Mouse (Mus musculus): Measurements from ENCODE around the gene Mcub.

The Mcub gene

DNA sequence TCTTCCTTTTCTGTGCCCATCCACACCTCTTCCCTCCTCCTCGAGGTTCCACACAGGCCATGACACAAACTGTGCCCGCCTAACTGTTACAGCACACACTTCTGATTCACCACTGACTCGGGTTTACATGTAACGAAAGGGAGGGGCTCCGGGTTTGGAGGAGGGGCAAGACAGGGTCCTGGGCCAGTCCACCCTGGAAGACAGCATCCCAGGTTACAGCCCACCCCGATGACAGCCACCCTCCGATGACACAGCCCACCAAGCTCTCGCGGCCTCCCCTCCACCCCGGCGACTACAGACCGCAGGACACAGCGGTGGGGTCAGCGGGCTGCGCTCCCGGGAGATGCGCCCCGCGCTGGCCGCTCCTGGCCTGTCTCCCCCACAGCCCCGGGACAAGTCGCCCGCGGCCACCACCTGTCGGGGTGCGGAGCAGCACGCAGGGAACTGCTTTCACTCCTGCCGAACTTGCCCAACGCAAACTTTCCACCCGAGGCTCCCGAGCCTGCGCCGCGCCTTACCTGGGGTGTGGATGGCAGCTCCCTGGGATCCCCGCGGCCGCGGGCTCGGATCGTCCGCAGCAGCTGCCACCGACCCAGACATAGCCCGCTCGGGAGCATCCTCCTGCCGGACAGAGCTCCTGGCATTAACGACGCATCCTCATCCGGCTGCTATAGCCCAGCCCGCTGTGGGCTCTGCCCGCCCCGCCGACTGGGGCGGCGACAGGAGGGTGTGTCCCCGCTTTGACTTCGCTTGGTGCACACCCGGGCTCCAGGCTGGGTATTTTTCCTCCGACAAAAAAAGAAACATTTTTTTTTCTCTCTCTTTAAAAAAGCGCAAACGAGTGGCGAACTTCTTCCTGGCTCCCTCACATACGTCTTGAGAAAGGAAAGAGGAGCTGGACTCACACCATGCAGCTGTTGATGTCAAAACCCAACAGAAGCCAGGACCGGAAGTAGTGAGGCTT lies at the start of gene Mcub:
Mcub (minus strand) TSS at position 775 of the 964 bp plus-strand sequence.
- no peak for DNase-seq (ENCODE audit: low spot score)

DNA sequence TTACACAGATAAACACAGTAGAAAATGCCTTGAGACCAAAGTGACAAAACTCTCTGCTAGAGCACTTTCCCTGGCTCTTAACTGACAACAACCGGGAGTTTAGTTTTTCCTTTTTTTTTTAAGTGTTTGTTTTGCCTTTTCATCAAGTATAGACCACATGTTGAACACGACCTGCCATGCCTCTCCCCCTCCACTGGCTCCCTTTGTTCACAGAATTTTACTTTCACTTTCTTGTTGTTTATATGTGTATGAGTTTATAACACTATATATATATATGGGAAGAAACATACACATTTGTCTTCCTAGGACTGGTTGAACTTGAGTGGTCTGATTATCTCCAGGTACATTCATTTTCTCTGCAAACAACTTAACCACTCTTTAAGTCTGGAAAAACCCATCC lies 42.9 kb upstream of the Mcub start:
- no peak for DNase-seq (ENCODE audit: low spot score)

DNA sequence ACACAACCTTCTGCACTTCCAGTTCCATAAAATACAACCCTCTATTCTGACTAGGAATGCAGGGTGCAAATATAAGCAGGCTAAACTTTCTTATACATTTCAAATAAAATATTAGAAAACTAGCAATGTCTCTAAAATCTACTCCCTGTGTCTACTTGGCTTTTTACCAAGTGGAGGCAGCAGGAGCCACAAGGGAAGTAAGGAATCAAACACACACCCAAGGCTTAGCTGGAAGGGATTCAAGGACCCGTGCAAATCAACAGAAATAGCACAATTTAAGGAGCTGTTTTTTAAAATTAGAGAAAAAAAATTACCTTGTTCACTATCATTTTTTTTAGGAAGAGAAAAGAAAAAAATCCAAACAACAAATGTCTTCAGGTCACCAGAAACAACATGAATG lies 41.2 kb upstream of the Mcub start:
- DNase-seq (ENCODE audit: low spot score): peak; percentile 66

DNA sequence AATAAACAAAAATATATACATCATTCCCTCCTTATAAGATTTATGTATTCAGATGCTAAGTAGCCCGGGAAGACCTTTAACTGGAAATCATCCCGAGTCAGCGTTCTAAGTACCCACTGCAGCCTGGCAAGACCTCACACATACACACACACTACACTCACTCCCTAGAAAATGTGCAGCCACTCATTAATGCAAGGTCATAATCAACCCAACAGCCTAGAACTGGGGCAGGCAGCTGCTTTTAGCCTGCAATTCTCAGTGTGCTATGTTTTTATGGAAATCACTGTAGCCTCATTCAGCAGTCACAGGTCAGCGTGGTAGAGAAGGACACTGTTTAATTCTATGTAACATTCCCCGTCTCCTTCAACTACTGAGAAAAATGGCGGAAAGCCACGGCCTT lies 36.1 kb upstream of the Mcub start:
- DNase-seq (ENCODE audit: low spot score): no peak

DNA sequence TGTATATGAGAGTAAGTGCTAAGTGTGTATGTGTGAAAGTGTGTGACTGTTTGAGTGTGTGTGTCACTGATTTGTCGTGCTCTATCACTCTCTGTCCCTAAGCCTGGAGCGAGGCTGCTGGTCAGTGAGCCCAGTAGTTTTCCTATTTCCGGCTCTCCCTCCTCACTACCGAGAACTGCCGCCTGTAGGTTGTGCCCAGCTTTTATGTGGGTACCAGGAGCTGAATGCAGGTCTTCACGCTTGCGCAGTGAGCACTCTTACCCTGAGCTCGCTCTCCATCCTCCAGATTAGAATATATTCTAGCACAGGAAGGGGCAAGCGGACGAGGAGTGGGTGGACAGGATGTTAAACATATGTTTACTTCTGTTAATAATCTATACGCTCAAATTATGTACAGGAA lies 30.9 kb upstream of the Mcub start:
- no peak for DNase-seq (ENCODE audit: low spot score)

DNA sequence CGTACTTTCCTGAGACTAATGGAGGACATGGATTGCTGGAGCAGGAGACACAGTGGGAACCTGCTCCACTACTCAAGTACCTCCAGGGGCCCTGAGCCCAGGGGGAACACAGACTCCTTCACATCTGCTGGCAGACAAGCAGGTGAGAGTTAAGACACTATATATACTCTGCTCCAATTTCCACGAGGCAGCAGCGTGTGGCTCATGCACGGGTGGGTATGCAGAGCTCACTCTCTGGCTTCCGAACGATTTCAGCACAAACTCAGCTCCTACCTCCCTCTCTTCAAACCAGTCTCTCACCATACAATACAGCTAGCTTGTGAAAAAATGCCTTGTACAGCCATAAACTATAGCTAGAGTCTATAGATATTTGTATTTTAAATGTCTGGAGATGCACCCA lies 28.5 kb upstream of the Mcub start:
- no peak for DNase-seq (ENCODE audit: low spot score)

DNA sequence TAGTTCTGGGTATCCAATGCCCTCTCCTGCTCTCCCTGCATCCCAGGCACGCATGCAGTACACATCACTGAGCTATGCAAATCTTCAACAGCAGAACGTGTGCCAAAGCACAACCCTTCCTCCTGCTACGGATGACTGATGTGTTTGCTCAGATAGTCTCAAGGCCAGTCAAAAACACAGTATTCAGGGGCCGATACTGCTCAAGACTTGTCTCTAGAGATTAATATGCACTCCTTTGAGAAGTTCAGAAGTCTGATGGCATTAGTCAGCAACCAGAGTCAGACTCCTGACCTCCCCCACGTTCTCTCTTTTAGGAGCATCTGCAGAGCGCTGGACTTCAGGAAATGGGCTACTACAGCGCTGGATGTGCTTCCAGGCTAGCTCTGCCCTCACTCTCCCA lies 28.0 kb upstream of the Mcub start:
- DNase-seq (ENCODE audit: low spot score): no peak

DNA sequence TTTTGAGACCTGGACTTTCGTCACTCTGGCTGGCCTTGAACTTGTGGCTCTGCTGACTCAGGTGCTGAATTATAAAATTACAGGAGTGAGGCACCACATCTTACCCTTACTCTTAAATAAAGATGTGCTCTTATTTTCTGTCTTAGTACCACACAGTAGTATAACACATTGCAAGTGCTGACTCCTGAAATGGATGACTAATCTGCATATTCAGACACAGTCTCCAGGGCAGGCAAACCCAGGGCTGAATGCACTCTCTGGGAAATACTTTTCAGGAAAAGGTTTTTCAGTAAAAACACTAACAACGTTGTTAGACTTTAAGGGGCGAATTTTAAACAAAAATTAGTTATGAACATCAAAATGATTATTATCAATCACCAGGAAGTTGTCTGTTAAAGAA lies 27.3 kb upstream of the Mcub start:
- DNase-seq (ENCODE audit: low spot score): no peak

DNA sequence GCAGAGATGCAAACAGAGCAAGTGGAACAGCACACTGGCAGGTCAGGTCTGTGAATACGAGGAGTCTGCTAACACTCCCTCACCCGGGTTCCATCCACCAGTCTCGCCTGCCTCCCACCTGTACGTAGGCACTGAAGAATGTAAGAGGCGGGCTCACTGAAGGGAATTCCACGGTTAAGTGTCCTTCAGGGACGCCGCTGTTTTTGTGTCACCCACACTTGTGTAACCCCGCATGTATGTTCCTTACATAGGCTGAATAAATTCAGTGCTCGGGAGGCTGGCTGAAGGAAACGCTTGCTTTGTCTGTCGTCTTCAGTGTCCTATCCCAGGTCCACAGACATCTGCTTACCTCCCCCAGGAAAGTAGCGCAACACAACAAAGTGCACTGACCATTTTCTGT lies 17.3 kb upstream of the Mcub start:
- no peak for DNase-seq (ENCODE audit: low spot score)

DNA sequence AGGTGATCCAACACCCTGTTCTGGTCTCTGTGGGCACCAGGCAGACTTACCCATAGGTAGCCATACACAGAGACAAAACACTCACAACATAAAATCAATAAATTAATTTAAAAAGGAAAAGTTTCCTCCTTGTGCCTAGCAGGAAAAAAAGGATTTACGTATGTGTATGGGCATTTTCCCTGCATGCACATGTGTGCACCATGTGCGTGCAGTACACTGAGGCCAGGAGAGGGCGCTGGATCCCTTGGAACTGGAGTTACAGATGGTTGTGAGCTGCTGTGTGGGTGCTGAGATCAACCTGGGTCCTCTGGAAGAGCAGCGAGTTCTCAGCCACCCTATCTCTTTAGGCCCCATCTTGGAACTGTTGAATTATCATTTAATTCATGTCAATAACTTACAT lies 15.3 kb upstream of the Mcub start:
- no peak for DNase-seq (ENCODE audit: low spot score)

DNA sequence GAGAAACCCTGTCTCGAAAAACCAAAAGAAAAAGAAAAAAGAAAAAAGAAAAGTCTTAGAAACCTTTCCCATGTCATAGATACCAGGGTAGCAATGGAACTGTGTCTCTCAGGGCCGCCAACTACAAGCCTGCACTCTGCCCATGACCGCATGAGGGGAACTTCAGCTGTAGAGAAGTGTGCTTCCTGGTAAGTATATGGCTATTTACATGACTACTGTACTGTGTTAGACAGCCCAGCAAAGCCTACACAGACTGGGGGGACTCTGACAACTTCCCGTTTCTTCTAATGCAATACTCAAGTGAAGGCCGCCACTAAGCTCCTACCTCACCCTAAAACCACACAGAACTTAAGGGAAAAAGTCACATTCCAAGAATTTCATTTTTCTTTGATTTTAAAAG lies 14.8 kb upstream of the Mcub start:
- DNase-seq (ENCODE audit: low spot score): no peak

DNA sequence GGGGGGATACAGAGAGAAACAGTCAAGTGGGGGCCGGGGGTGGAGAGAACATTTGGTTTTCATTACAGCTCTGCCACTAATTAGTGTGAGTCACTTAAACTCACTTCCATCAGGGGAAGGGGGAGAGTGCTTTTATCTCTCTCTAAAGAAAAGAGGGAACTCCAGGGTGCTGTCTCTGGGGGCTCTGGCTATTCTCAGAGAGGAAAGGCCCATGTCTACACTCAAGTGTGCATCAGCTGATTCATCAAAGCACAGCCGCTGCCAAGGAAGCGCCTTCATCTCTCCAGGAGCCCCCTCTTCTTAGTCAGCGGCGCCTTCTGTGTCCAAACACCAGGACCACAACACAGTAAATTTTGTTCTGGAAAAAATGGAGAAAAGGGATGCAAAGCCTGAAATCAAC lies 12.3 kb upstream of the Mcub start:
- no peak for DNase-seq (ENCODE audit: low spot score)

DNA sequence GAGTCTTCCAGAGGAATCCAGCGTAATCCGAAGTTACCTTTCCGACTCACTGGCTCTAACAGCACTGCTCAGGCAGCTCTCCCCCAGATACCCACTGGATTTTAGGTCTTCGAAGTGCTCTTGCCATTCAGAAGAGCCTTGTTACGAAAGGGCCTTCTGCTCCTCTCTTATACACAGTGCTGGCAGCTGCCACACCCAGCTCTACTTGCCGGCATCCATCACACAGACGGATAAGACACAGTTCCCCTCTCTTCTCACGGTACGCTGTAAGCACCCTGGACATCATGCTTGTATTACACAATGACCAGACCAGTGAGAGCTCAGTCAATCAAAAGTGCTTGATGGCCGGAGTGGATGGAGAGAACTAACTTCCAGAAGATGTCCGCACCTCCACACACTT lies 11.8 kb upstream of the Mcub start:
- no peak for DNase-seq (ENCODE audit: low spot score)

DNA sequence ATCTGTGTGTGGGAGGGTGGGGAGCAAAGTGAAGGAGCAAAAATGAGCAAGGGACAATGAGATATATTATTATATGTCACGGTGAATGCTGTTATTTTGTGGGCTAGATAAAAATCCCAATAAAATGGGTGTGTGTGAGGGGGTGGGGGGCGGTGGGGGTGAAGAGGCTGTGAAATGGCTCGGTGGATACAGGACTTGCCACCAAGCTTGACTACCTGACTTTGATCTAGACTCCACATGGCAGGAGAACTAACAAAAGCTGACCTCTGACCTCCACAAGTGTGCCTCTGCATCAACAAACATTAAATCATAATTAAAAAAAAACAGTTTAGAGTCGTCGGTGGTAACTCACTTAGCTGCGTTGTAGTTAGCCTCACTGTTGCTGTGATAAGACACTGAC lies 9.5 kb upstream of the Mcub start:
- no peak for DNase-seq (ENCODE audit: low spot score)

DNA sequence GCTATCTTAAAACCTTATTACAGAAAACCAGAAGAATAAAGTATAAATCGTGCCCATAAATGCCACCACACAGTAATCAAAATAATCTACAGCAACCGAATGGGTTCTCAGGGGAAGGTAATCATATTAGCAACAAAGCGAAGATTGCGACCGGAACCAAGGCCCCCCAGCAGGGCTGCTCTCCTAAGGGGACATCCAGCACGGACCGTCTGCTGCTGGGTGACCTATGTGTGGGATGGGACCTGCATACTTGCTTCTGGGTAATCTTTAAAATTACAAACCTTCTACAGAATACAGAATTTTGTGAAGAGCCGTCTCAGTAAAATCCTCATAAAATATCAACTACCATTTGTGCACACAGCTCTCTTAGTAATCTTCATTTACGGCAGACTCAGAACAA lies 8.7 kb upstream of the Mcub start:
- no peak for DNase-seq (ENCODE audit: low spot score)

DNA sequence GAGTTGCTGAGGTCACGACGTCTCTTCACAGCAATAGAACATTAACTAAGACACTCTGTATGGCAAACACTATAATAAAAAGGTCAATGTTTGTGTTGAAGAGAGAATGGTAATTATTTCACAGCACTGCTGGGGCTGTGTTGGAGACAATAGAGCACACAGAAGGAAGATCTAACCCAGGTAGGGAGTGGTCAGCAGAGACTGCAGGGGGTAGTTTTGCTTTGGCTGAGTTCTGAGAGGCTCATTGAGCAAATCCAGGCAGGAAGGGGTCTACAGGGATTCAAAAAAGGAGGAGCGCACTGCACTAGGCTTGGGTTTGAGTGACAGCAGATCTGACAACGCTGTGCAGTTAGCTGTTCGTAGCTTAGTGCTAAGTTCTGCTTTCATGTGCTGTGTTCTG lies 6.3 kb upstream of the Mcub start:
- DNase-seq (ENCODE audit: low spot score): no peak

DNA sequence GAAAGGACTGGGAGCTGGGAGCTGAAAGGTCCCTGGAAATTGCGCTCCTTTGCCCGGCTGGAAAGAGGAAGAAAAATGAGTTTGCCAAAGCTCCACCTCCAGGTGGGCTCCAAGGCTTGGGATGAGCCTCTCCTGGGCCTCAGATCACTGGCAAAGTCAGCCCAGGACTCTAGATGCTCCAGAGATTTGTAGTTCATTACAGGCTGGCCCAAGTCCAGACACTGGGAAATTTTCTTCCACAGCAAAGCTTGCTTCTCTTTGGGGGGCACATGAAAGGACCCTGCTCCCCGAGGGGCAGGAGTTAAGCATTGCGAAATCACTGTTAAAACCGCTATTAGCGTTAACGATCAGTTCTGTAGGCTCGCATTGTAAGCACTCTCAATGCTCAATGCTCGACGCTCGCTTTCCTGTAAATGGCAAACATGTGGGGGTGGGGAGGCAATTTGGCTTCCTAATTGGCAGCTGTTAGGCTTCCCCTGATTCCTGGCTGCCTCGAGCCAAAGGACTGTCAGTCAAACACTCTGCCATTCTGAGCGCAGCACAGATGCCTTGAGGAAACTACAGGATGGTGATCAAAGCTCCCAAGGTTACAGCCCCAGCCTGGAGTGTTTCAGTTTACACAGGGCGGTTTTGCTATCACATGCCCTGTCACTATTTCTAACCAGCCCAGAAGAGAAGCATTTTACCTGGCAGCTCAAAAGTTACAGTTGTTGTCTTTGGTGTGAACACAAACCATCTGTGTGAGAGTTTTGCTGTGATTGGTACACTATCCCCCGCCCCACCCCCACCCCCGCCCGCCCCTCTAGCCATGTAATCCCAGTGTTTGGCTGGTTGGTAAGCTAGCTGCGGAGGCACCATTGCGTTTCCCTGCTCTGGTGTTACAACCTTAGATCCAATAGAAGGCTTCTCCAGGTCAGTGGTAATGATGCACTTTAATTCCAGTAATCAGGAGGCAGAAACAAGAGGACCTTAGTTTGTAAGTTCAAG lies 816 bp upstream of the Mcub start:
- DNase-seq (ENCODE audit: low spot score): no peak

DNA sequence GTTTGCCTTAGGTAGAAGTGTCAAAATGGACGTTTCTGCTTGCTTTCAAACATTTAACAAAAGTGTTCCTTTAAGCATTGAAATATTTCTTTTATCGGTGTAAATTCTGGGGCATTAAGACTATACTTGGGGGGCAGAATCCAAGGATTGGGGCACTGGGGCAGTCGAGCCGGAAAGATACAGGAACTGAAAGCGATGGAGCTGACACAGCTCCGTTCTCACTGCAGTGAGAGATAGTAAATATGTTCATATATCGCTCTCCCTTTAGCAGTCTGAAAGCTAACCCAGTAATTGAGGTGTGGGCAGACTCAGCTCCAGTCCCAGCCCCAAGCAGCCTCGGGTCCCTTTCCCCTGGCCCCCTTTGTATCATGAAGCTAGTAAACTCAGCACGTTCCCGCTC lies 975 bp downstream of the Mcub start:
- no peak for DNase-seq (ENCODE audit: low spot score)

DNA sequence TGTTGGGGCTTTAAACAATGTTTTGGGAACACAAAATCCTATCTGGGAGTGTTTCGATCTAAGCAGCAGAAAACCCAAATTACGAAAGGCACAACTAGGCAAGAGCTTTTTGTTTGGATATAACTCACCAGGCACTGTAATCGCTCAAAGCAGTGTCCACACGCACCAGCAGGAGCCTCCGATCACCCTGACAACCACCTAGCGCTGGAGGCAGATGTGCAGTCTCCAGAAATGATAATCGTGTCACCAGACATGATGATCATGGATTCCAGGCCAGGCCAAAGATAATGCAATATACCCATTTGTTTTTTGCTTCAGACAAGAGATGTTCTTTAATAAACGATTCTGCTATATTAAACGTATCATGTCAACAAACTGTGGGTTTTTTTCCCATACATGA lies 2.1 kb downstream of the Mcub start:
- no peak for DNase-seq (ENCODE audit: low spot score)

DNA sequence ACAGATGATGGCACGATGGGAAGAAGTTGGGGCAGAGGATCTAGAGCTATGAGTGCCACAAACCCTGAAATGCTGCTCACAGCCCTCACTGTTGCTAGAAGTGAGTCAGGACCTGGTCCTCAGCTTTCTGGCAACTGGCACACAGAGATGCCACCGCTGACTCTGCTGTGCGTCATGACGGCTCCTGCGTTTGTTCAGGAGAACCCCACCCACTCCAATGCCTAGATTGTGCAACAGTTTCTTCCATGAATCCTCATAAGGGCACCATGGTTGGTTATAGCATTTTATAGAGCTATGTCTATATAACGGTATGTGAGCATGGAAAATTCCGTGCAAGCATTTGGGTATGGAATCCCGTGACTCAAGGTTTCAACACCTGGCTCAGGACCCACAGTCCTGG lies 5.3 kb downstream of the Mcub start:
- DNase-seq (ENCODE audit: low spot score): no peak

DNA sequence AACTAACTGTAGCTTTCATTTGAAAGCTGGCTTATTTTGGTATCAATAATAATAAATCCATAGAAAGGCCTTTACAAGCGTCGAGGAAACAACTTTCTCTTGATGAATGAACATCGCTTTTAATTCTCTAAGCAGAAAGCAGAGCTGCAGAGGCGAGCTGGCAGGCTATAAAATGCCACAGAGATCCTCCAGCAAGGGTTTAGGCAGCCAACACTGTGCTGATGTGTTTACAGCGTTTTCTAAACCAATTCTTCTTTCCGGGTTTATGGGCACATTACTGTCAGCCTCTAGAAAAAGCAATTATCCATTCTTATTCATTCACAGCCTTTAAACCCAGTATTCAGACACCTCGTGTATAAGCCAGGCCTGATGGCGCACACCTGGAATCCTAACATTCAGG lies 7.5 kb downstream of the Mcub start:
- DNase-seq (ENCODE audit: low spot score): no peak

DNA sequence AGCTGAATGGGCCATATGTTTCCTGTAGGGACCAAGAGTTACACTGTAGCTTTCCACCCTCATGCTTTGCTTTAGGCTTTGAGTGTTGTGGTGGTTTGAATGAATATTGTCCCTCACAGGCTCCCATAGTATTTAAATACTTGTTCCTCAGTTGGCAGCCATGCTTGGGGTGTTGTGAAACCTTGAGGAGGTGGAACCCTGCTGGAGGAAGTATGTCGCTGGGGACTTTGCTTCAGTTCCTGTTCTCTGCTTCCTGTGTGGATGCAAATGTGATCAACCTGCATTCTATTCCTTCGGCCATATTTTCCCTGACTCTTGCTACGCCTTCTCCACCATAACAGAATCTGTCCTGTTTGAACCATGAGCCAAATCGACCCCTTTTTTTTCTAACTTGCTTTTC lies 16.7 kb downstream of the Mcub start:
- DNase-seq (ENCODE audit: low spot score): no peak

DNA sequence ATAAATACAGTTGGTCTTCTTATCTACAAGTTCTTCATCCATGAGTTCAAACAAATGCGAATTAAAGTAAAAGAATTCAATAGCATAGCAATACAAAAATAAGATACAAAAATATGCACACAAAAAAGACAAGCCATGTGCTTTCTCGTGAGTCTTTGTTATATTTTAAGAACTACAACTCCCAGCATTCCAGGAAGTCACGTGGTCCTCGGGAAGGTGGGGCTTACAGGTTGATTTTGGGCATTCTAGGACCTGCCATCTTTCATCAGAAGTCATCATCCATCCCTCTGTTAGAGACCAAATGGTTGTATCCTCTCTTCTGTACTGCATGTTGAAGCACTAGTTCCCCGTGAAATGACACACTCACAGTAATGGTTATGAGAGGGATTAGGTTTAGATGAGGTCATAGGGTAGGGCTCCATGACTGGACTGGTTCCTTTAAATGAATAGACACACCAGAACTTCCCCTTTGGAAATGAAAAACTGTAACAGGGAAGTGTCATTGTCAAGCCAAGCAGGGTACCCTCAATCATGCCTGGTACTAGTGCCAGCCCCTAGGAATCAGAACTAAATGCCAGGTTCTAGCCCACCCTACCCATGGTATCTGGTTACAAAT lies 20.7 kb downstream of the Mcub start:
- no peak for DNase-seq (ENCODE audit: low spot score)

Data from adipocyte (in vitro differentiated cells).